In genomic region chr6:32331281-32331680, GRCm38 (mm10) we compare ENCODE assay signal across 17 mouse cellular contexts.
"Had no signal": no experiment of that assay in that cellular context is flagged by ENCODE, and none has a peak within 500 bp of the region (broad histone marks: within the 10 kb centered on the region; RNA-seq: fewer than 3 reads in every experiment).

No protein-coding gene starts in this region.

- H3K27me3 ChIP-seq: neural tube, embryonic 12.5 days had no signal

- ATAC-seq: liver, postnatal 0 days had no signal

- H3K9ac ChIP-seq: kidney, embryonic 15.5 days; limb, embryonic 12.5 days; liver, embryonic 13.5 days; liver, postnatal 0 days; lung, embryonic 15.5 days; neural tube, embryonic 12.5 days had no signal

- H3K9me3 ChIP-seq: kidney, embryonic 15.5 days; limb, embryonic 12.5 days; liver, embryonic 13.5 days; lung, embryonic 15.5 days; megakaryocyte, embryonic 14.5 days; neural tube, embryonic 12.5 days had no signal

- DNase-seq: kidney, adult 2 months; kidney, postnatal 14 days; layer of hippocampus, adult 9-11 months; layer of hippocampus, postnatal 36 days; liver; liver, embryonic 13.5 days; liver, postnatal 0 days; lung, postnatal 14 days; right cerebral cortex, adult 18-20 months; right cerebral cortex, postnatal 25 days; thymus, postnatal 4 days had no signal

- H3K4me2 ChIP-seq: kidney, embryonic 15.5 days; limb, embryonic 12.5 days; liver, embryonic 13.5 days; lung, embryonic 15.5 days; neural tube, embryonic 12.5 days had no signal

- H3K36me3 ChIP-seq: kidney, embryonic 15.5 days; limb, embryonic 12.5 days; liver, embryonic 13.5 days; lung, embryonic 15.5 days; neural tube, embryonic 12.5 days had no signal

- H3K27ac ChIP-seq: kidney, embryonic 15.5 days; limb, embryonic 12.5 days; liver, embryonic 13.5 days; lung, embryonic 15.5 days; macrophage; neural tube, embryonic 12.5 days had no signal

- H3K4me3 ChIP-seq: kidney, embryonic 15.5 days; limb, embryonic 12.5 days; liver, embryonic 13.5 days; lung, embryonic 15.5 days; megakaryocyte, embryonic 14.5 days; neural tube, embryonic 12.5 days had no signal

- H3K4me1 ChIP-seq: liver, embryonic 13.5 days; lung, embryonic 15.5 days had no signal
